Mouse (Mus musculus): ENCODE measurements around the gene Efcab11.
"Not testable (repeated sequence)": the region's sequence is repeated elsewhere in the genome, so short reads cannot be mapped to it uniquely, and the experiment has no call there.

The Efcab11 gene

DNA sequence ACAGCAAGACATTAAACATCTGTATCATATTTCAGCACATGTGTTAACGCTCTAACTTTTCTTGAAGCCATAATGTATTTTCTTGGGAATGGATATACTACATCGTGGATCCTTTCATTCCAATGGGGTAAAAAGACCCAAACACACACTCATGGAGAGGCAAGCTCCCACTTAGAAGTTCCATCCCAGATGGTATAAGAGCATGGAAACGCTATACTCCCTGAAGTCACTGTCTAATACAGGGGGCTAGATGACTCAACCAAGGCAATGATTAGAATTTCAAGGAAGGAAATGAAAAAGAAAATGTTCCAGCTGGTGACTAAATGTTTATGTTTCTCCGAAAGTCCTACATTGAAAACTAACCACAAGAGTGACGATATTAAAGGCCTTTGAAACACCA is 76.3 kb downstream of the Efcab11 start:
- in situ Hi-C loops (cut with MboI, MseI), result no loop called here

DNA sequence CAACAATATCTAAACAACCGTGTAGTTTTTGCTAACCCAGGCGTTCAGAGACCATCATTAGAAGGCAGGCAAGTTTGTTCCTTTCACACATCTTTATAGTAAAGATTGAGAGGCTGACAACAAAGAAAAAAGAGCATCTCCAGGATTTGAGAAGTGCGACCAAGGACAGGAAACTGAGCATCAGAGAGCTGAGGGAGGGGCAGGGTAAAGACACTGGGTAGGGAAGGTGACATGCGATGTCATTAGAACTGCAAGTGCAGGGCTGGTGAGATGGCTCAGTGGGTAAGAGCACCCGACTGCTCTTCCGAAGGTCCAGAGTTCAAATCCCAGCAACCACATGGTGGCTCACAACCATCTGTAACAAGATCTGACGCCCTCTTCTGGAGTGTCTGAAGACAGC is 77.5 kb downstream of the Efcab11 start:
- in situ Hi-C loops (cut with MboI, MseI), result not testable (repeated sequence)

GRCm38 (mm10) chr12:99795921-99796320 is 88.3 kb downstream of the Efcab11 start:
- in situ Hi-C loops (cut with MboI, MseI), result no loop called here

- in situ Hi-C loops (cut with MboI, MseI), result no loop called here
Measured at GRCm38 (mm10) chr12:99794792-99795620, 89.2 kb downstream of the Efcab11 start.

GRCm38 (mm10) chr12:99794158-99794515 is 90.1 kb downstream of the Efcab11 start:
- in situ Hi-C loops (cut with MboI, MseI), result no loop called here

DNA sequence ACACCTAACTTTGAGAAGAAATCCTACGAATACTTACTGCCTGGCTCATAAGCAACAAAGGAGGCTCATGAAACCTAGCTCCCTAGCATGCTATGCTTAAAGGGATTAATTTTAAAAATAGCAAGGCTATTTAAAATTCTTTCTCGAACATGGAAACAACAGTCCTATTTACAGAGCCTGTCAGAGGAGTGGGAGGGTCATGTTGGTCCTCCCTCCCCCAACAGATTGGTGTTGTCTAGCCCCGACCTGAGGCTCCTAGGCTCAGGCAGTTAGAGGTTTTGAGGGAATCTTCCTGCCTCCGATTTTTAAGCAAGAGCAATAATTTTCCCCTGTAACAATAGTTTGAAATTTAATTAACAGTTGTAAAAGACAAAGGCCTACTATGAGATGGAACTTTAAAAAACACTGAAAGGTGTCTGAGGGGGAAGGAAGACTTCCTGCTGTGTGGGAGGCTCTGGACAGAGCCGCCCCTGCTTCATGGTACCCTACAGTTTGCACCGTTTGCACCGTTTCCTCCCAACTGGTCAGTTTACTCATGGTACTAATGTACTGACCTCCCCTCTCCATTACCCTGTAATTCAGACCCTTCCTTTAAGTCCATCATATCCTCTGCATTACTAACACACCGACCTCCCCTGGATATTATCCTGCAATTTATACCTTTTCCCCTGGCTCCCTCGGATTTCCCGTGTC is 90.6 kb downstream of the Efcab11 start:
- in situ Hi-C loops (cut with MboI, MseI), result no loop called here

DNA sequence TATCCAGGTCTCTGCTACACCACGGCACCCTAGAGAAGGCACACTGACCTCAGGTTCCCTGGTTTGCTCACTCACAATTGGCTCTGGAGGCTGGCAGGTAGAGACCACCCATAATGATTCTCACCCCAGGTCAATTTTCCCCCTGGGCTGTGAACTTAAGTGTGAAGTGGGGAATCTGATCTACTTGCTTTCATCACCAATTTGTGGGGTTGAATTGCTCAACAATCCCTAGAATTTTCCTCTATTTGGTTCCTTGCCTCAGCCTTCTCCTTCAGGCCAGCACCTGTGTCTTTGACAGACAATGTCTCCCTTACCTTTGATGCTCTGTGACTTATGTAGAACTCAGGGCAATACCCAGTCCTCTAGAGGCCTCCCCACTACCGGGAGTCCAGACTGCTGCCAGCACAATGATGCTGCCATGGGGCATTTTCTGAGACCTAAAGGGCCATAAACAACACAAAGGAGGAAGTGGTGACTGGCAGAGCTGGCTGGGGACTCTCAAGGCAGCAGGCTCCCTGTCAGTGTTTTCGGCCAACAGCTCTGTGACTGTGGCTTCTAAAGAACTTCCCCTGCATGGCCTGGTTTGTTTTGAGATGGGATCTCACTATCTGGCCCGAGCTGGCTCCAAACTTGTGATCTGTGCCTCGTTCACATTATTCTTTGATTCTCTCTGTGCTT is 94.8 kb downstream of the Efcab11 start:
- in situ Hi-C loops (cut with MboI, MseI), result no loop called here

GRCm38 (mm10) chr12:99781774-99782173 is 102.5 kb downstream of the Efcab11 start:
- in situ Hi-C loops (cut with MboI, MseI), result no loop called here

- in situ Hi-C loops (cut with MboI, MseI), result no loop called here
Measured at GRCm38 (mm10) chr12:99780396-99780795, 103.8 kb downstream of the Efcab11 start.

GRCm38 (mm10) chr12:99779908-99780307 is 104.3 kb downstream of the Efcab11 start:
- in situ Hi-C loops (cut with MboI, MseI), result no loop called here

DNA sequence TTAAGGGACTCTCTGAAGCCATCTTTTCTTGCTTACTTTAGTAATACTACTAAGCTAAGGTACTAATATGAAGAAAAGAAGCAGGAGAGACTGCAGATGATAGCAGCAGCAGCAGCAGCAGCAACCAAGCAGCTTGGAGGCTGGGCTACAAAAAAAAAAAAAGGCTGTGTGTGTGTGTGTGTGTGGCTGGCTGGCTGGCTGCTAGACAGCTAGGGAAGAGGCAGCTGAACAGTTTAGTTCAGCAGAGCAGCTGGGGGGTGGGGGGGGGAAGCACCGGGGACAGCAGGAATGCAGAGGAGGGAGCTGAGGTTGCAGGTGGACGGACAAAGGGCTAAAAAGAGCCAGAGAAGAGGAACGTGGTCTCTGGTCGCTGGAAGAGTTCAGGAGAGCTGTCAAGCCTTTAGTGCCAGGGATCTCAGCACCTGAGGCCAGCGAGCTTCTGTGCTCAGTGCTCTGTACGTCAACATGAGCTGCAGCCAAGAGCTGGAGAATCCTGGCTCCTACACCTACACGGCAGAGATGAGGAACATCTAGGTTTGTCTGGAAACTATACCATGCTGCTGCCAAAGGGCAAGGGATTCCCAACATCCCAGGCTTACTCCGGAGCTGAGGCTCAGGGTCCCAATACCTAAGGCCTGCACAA is 107.6 kb downstream of the Efcab11 start:
- in situ Hi-C loops (cut with MboI, MseI), result no loop called here

GRCm38 (mm10) chr12:99774864-99775263 is 109.4 kb downstream of the Efcab11 start:
- in situ Hi-C loops (cut with MboI, MseI), result no loop called here

- in situ Hi-C loops (cut with MboI, MseI), result no loop called here
Measured at GRCm38 (mm10) chr12:99773636-99774193, 110.5 kb downstream of the Efcab11 start.

DNA sequence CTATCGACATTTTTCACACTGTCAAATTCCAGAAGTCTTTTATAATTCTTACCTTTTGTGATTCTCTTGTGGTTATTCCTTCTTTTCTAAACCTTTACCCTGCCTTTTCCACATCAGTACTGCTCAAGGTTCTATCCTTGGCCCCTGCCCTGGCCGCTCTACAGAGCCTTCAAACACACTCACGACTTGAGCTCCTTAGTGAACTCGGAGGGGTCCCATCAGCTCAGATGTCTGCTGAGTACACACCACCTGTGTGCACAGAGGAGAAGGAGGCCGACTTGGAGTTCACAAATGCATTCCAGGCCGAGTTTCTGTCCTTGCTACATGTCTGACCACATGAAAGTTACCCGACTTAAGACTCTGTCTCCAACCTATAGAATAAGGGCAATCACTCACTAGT is 113.2 kb downstream of the Efcab11 start:
- in situ Hi-C loops (cut with MboI, MseI), result no loop called here

GRCm38 (mm10) chr12:99769626-99770025 is 114.6 kb downstream of the Efcab11 start:
- in situ Hi-C loops (cut with MboI, MseI), result no loop called here

DNA sequence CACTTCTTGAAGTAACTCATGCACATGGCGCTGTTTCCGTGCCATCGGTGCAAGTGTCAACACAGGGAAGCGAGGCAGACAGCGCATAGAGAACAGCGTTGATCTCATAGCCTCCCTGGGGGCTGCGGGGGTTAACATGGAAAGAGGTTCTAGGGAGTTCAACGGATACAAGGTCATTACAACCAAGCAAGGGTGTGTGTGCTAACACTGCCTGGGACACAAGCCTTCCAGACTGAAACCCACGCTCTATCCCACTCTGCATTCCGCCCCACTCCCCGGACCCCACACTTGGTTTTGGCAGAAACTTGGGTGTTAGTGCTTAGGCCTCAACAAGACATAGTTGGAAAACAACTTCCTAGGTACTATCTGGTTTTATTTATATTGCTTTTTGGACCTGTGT is 116.5 kb downstream of the Efcab11 start:
- in situ Hi-C loops (cut with MboI, MseI), result no loop called here

GRCm38 (mm10) chr12:99765979-99766378 is 118.3 kb downstream of the Efcab11 start:
- in situ Hi-C loops (cut with MboI, MseI), result no loop called here

GRCm38 (mm10) chr12:99764053-99764452 is 120.2 kb downstream of the Efcab11 start:
- in situ Hi-C loops (cut with MboI, MseI), result no loop called here

- in situ Hi-C loops (cut with MboI, MseI), result no loop called here
Measured at GRCm38 (mm10) chr12:99757754-99758526, 126.3 kb downstream of the Efcab11 start.

DNA sequence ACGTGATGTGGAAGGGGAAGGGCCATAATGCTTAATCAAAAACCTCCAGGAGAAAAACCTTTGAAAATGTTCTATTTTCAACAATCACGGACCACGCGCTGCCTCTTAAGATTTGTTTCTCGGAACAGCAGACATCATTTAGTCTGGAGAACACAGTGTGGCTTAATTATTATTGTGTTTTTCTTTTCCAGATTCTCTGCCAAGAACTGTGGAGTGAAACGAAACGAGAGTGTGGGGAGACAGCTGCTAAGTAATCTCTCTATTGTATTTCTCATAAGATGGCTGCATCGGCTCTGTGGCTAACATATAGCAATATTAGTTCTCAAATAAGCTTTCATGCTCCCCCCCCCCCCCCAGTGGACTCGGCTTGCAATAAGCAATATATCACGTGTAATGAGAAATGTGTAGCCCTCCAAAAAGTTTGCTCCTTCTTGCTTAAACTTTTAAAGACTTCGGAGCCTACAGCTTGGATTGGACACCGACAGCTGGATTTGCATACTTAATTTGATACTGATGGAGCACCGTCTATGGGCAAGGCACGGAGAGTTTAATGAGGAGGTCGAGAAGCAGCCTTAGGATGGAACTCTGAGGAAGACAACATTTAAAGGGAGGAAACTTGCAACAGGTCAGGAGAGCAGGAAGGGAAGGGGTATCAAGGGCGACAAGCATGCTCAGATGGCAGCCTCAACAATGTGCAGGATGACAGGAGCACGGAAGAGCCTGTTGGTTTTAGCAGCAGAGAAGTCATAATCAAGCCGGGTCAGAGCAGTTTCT is 127.1 kb downstream of the Efcab11 start:
- in situ Hi-C loops (cut with MboI, MseI), result no loop called here

Measured in regulatory T cell (primary cell).